Mouse (Mus musculus): ENCODE measurements around the gene Kif14.

GRCm38 (mm10) chr1:136550285-136550684 is 84.1 kb downstream of the Kif14 start:
- TF ChIP-seq CTCF (IDR thresholded peaks at IDR 0.05; ENCODE audit: borderline replicate concordance, control insufficient read depth, extremely low read depth, insufficient read depth, low read length, poor library complexity) (no peak), POLR2A (IDR thresholded peaks at IDR 0.05; ENCODE audit: control insufficient read depth, extremely low read depth, insufficient read depth, low read length, poor library complexity) (no peak)

Data from thymus, adult 2 months (tissue).